Mouse (Mus musculus): ENCODE data around the gene Rgs19. TPM values are rescaled to one million over a fixed set of nuclear protein-coding genes. Genes with fewer than 3 reads are reported as not detected.

The Rgs19 gene
- polyA plus RNA-seq, 1 experiment from 2014 or later: 42.7 TPM

GRCm38 (mm10) chr2:181680716-181681117 is 13.1 kb downstream of the Rgs19 start:
- peak overlapping the region; percentile 92 for H3K9ac ChIP-seq
- no peaks in the 10 kb centered on the region for H3K27me3 ChIP-seq
- H3K4me1 ChIP-seq (replicated peaks): peaks cover 38% of the 10 kb centered on the region
- peak overlapping the region; percentile 74 for H3K27ac ChIP-seq (replicated peaks)
- H3K4me2 ChIP-seq: peak overlapping the region; percentile 82
- H3K4me3 ChIP-seq: peak overlapping the region; percentile 66
- no peaks in the 10 kb centered on the region for H3K9me3 ChIP-seq
- ATAC-seq (ENCODE audit: low read depth): peak; percentile 40
- 0 out of 2 replicates have a peak, but pooled peaks cover 5% of the 10 kb centered on the region for H3K36me3 ChIP-seq
- 19% methylated on average over 7 of the region's 7 CpGs for WGBS

GRCm38 (mm10) chr2:181679951-181680715 is 13.6 kb downstream of the Rgs19 start, which contains the start of gene Tcea2:
Tcea2 (plus strand) TSS chr2:181680310.
- WGBS: under 1% methylated on average over 51 of the region's 69 CpGs
- H3K4me3 ChIP-seq: peak within 1 kb of the TSS; percentile 66
- peak within 1 kb of the TSS; percentile 74 for H3K27ac ChIP-seq (replicated peaks)
- H3K36me3 ChIP-seq: 0 out of 2 replicates have a peak, but pooled peaks cover 4% of the 10 kb centered on the region
- peaks cover 44% of the 10 kb centered on the region for H3K4me1 ChIP-seq (replicated peaks)
- peak within 1 kb of the TSS; percentile 92 for H3K9ac ChIP-seq
- peak within 1 kb of the TSS; percentile 82 for H3K4me2 ChIP-seq
- peak; percentile 72 for ATAC-seq (ENCODE audit: low read depth)
- no peaks in the 10 kb centered on the region for H3K9me3 ChIP-seq
- no peaks in the 10 kb centered on the region for H3K27me3 ChIP-seq

- peaks cover 46% of the 10 kb centered on the region for H3K4me1 ChIP-seq (replicated peaks)
- H3K27ac ChIP-seq (replicated peaks): no peak overlapping the region
- H3K9ac ChIP-seq: no peak overlapping the region
- peaks cover 2% of the 10 kb centered on the region; the same call in 1 of the 2 replicates for H3K27me3 ChIP-seq
- H3K4me3 ChIP-seq: no peak overlapping the region
- no peaks in the 10 kb centered on the region for H3K9me3 ChIP-seq
- WGBS: 57% methylated on average over 1 of the region's 1 CpGs
- H3K4me2 ChIP-seq: no peak overlapping the region
- no peaks in the 10 kb centered on the region for H3K36me3 ChIP-seq
- peak; percentile 41 for ATAC-seq (ENCODE audit: low read depth)
Observed at GRCm38 (mm10) chr2:181678780-181679179, 15.0 kb downstream of the Rgs19 start.

GRCm38 (mm10) chr2:181677755-181678098 is 16.1 kb downstream of the Rgs19 start:
- H3K4me3 ChIP-seq: no peak overlapping the region
- WGBS: 44% methylated on average over 3 of the region's 3 CpGs
- peaks cover 11% of the 10 kb centered on the region for H3K27me3 ChIP-seq
- no peak overlapping the region for H3K4me2 ChIP-seq
- H3K27ac ChIP-seq (replicated peaks): 0 out of 2 replicates have a peak overlapping the region, but pooled peaks have one; percentile 49
- no peaks in the 10 kb centered on the region for H3K9me3 ChIP-seq
- no peak for ATAC-seq (ENCODE audit: low read depth)
- H3K4me1 ChIP-seq (replicated peaks): peaks cover 54% of the 10 kb centered on the region
- no peak overlapping the region for H3K9ac ChIP-seq
- no peaks in the 10 kb centered on the region for H3K36me3 ChIP-seq

GRCm38 (mm10) chr2:181677096-181677754 is 16.6 kb downstream of the Rgs19 start:
- H3K4me3 ChIP-seq: no peak overlapping the region
- 65% methylated on average over 5 of the region's 5 CpGs for WGBS
- H3K4me1 ChIP-seq (replicated peaks): peaks cover 51% of the 10 kb centered on the region
- no peak overlapping the region for H3K9ac ChIP-seq
- no peak for ATAC-seq (ENCODE audit: low read depth)
- no peaks in the 10 kb centered on the region for H3K36me3 ChIP-seq
- H3K27me3 ChIP-seq: peaks cover 16% of the 10 kb centered on the region
- H3K27ac ChIP-seq (replicated peaks): peak overlapping the region; percentile 62; the same call in 1 of the 2 replicates
- H3K9me3 ChIP-seq: no peaks in the 10 kb centered on the region
- H3K4me2 ChIP-seq: no peak overlapping the region

GRCm38 (mm10) chr2:181676424-181676823 is 17.4 kb downstream of the Rgs19 start:
- H3K36me3 ChIP-seq: no peaks in the 10 kb centered on the region
- H3K27me3 ChIP-seq: peaks cover 24% of the 10 kb centered on the region
- peaks cover 48% of the 10 kb centered on the region for H3K4me1 ChIP-seq (replicated peaks)
- H3K4me3 ChIP-seq: no peak overlapping the region
- peak overlapping the region; percentile 62 for H3K27ac ChIP-seq (replicated peaks)
- no peak overlapping the region for H3K4me2 ChIP-seq
- ATAC-seq (ENCODE audit: low read depth): no peak
- 43% methylated on average over 2 of the region's 2 CpGs for WGBS
- no peaks in the 10 kb centered on the region for H3K9me3 ChIP-seq
- H3K9ac ChIP-seq: no peak overlapping the region

GRCm38 (mm10) chr2:181675454-181675853 is 18.3 kb downstream of the Rgs19 start:
- Histone ChIP-seq H3K36me3 (no peaks in the 10 kb centered on the region), H3K4me3 (0 out of 2 replicates have a peak overlapping the region, but pooled peaks have one; percentile 1), H3K4me1 (replicated peaks) (peaks cover 48% of the 10 kb centered on the region), H3K9me3 (no peaks in the 10 kb centered on the region), H3K9ac (peak overlapping the region; percentile 17; the same call in 1 of the 2 replicates), H3K27me3 (peaks cover 34% of the 10 kb centered on the region), H3K27ac (replicated peaks) (peak overlapping the region; percentile 62), H3K4me2 (peak overlapping the region; percentile 44)
- WGBS: 3% methylated on average over 14 of the region's 14 CpGs
- ATAC-seq (ENCODE audit: low read depth): no peak

- Histone ChIP-seq H3K27ac (replicated peaks) (no peak overlapping the region), H3K4me1 (replicated peaks) (peaks cover 51% of the 10 kb centered on the region), H3K9me3 (no peaks in the 10 kb centered on the region), H3K9ac (no peak overlapping the region), H3K27me3 (peaks cover 39% of the 10 kb centered on the region), H3K4me2 (no peak overlapping the region), H3K36me3 (no peaks in the 10 kb centered on the region), H3K4me3 (no peak overlapping the region)
- ATAC-seq (ENCODE audit: low read depth): no peak
- 82% methylated on average over 4 of the region's 4 CpGs for WGBS
Observed at GRCm38 (mm10) chr2:181674934-181675333, 18.8 kb downstream of the Rgs19 start.

GRCm38 (mm10) chr2:181673501-181673900 is 20.3 kb downstream of the Rgs19 start:
- 52% methylated on average over 1 of the region's 1 CpGs for WGBS
- no peak overlapping the region for H3K4me2 ChIP-seq
- 0 out of 2 replicates have a peak overlapping the region, but pooled peaks have one; percentile 18 for H3K27ac ChIP-seq (replicated peaks)
- H3K9me3 ChIP-seq: no peaks in the 10 kb centered on the region
- no peak overlapping the region for H3K9ac ChIP-seq
- H3K4me1 ChIP-seq (replicated peaks): peaks cover 44% of the 10 kb centered on the region
- peaks cover 53% of the 10 kb centered on the region for H3K27me3 ChIP-seq
- H3K4me3 ChIP-seq: no peak overlapping the region
- ATAC-seq (ENCODE audit: low read depth): no peak
- no peaks in the 10 kb centered on the region for H3K36me3 ChIP-seq

GRCm38 (mm10) chr2:181671984-181672383 is 21.8 kb downstream of the Rgs19 start:
- H3K4me3 ChIP-seq: no peak overlapping the region
- 0 out of 2 replicates have a peak overlapping the region, but pooled peaks have one; percentile 62 for H3K4me2 ChIP-seq
- H3K27me3 ChIP-seq: peaks cover 66% of the 10 kb centered on the region
- H3K4me1 ChIP-seq (replicated peaks): peaks cover 42% of the 10 kb centered on the region
- H3K27ac ChIP-seq (replicated peaks): no peak overlapping the region
- no peaks in the 10 kb centered on the region for H3K36me3 ChIP-seq
- no peaks in the 10 kb centered on the region for H3K9me3 ChIP-seq
- 32% methylated on average over 7 of the region's 7 CpGs for WGBS
- no peak for ATAC-seq (ENCODE audit: low read depth)
- no peak overlapping the region for H3K9ac ChIP-seq

GRCm38 (mm10) chr2:181671326-181671725 is 22.5 kb downstream of the Rgs19 start, which contains the start of gene Sox18:
Sox18 (minus strand) TSS chr2:181671640.
- Histone ChIP-seq H3K27me3 (peaks cover 66% of the 10 kb centered on the region), H3K36me3 (no peaks in the 10 kb centered on the region), H3K9ac (peak within 1 kb of the TSS; percentile 65), H3K4me3 (peak within 1 kb of the TSS; percentile 41), H3K9me3 (no peaks in the 10 kb centered on the region), H3K4me1 (replicated peaks) (peaks cover 39% of the 10 kb centered on the region), H3K27ac (replicated peaks) (peak within 1 kb of the TSS; percentile 23; the same call in 1 of the 2 replicates), H3K4me2 (peak within 1 kb of the TSS; percentile 62)
- no peak for ATAC-seq (ENCODE audit: low read depth)
- WGBS: under 1% methylated on average over 43 of the region's 43 CpGs

- H3K4me1 ChIP-seq (replicated peaks): peaks cover 37% of the 10 kb centered on the region
- no peaks in the 10 kb centered on the region for H3K9me3 ChIP-seq
- H3K36me3 ChIP-seq: no peaks in the 10 kb centered on the region
- H3K27me3 ChIP-seq: peaks cover 66% of the 10 kb centered on the region
- peak overlapping the region; percentile 62 for H3K4me2 ChIP-seq
- peak overlapping the region; percentile 65 for H3K9ac ChIP-seq
- H3K4me3 ChIP-seq: peak overlapping the region; percentile 41
- ATAC-seq (ENCODE audit: low read depth): no peak
- WGBS: under 1% methylated on average over 41 of the region's 41 CpGs
- peak overlapping the region; percentile 23; the same call in 1 of the 2 replicates for H3K27ac ChIP-seq (replicated peaks)
Observed at GRCm38 (mm10) chr2:181670913-181671311, 22.9 kb downstream of the Rgs19 start.
